Mouse (Mus musculus): ENCODE measurements at regions not wholly inside any gene's neighbourhood (a gene's known extent, or its start where the extent isn't known, plus 50 kb on each side); places are given as distances from the start of the nearest gene placed in this dataset.

- no peak for TF ChIP-seq GATA1 (IDR thresholded peaks at IDR 0.05; ENCODE audit: borderline replicate concordance, low read length)
- TF ChIP-seq FLI1 (IDR thresholded peaks at IDR 0.05; ENCODE audit: low read length): no peak
Observed at GRCm38 (mm10) chr4:125428736-125429135, 61.8 kb upstream of the Grik3 start.

All from megakaryocyte, embryonic 14.5 days (primary cell).